Mouse (Mus musculus): ENCODE data around the gene Camkv. TPM values are rescaled to one million over a fixed set of nuclear protein-coding genes. Genes with fewer than 3 reads are reported as not detected.

The Camkv gene
- total RNA-seq, 2 experiments from 2014 or later, result not detected

DNA sequence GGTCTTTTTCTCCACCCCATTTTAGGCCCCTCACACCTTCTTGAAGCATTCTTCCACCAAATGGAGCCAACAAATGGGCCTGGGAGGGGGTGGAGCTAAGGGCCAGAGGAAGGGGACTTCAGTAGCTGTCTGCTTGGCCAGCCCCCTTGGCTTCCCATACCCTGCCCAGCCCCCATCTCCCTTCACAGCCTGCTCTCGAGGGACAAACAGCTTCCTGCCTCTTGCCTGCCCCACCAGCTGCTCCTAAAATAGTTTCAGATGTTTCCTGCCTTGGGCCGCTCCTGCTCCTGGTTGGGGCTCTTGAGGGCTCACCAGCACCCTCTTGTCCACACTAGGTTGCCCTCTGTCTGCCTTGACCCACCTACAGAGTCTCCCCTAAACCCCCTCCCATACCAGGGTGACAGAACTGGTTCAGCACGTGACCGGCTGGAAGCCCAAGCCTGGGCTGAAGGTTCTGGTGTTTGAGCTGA lies 48.0 kb downstream of the Camkv start:
- peak; percentile 90 for DNase-seq (ENCODE audit: low spot score)
- intact Hi-C loops (cut with DNase I), result no loop called here

GRCm38 (mm10) chr9:107984052-107984753 lies 48.7 kb downstream of the Camkv start:
- DNase-seq (ENCODE audit: low spot score), result no peak
- intact Hi-C loops (cut with DNase I), result no loop called here

- DNase-seq (ENCODE audit: low spot score), result no peak
- intact Hi-C loops (cut with DNase I), result no loop called here
Measured at GRCm38 (mm10) chr9:107984754-107985055, 49.2 kb downstream of the Camkv start.

- DNase-seq (ENCODE audit: low spot score), result peak; percentile 87
- intact Hi-C loops (cut with DNase I), result loop anchor here (1.0 kb wide), 1 partner anchor 22 kb away; no protein-coding TSS in a partner anchor
Measured at GRCm38 (mm10) chr9:107985131-107986119, 50.0 kb downstream of the Camkv start, which contains the start of gene Inka1. TSS of gene Inka1 (minus strand) at chr9:107985879.

DNA sequence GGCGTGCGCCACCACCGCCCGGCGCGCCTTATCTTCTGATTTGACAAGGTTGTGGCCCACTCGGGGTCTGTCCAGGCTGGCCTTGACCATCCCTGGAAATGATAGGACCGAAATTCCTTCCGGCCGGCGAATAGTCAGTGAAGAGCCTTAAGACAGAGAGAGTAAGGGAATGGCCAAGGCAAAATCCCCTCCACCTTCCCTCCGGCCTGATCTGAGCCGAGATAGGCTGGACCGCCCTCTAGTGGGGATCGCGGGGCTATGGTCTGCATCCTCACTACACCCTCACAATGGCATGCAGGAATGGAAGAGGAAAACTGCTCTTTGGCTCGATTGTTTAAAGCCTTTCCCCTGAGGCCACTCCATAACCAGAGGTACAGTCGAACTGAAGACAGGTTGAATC lies 50.9 kb downstream of the Camkv start:
- peak; percentile 67 for DNase-seq (ENCODE audit: low spot score)
- intact Hi-C loops (cut with DNase I), result loop anchor here (1.0 kb wide), 1 partner anchor 23 kb away; no protein-coding TSS in a partner anchor

DNA sequence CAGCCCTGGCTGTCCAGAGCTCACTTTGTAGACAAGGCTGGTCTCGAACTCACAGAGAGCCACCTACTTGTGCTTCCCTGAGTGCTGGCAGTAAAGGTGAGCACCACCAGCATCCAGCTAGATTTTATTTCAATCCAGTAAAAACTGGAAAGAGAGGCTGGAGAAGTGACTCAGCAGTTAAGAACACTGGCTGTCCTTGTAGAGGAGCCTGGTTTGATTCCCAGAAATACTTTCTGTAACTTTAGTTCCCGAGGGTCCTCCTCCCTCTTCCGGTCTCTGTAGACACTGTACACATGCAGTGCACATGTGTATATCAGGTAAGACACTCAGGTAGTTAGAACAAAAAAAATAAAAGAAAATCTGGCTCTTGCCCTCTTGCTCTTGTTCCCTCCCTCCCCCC lies 52.5 kb downstream of the Camkv start:
- intact Hi-C loops (cut with DNase I), result no loop called here
- DNase-seq (ENCODE audit: low spot score), result no peak

DNA sequence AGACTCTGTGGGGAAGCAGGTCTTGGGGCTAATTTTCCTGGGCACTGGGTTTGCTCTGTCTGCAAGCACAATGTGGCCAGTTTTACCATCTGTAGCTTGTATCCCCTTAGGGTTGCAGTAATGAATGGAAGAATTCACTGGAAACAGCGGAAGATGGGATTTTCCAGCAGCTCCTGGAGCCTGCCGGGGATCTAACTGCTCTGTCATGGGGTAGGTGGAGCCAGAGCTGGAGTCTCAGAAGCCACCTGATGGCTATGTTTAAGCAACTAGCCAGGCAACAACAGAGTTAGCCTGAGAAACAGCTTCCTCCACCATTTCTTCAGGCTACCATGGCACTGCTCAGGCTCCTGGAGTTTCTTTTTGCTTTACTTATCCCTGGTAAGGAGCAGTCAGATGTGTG lies 56.7 kb downstream of the Camkv start, which contains the start of gene Cdhr4:
Gene Cdhr4, plus strand, starts transcription at position 301 of the 400 bp plus-strand sequence.
- DNase-seq (ENCODE audit: low spot score), result no peak
- intact Hi-C loops (cut with DNase I), result no loop called here

- DNase-seq (ENCODE audit: low spot score), result no peak
- intact Hi-C loops (cut with DNase I), result no loop called here
Measured at GRCm38 (mm10) chr9:107993013-107993412, 57.5 kb downstream of the Camkv start.

DNA sequence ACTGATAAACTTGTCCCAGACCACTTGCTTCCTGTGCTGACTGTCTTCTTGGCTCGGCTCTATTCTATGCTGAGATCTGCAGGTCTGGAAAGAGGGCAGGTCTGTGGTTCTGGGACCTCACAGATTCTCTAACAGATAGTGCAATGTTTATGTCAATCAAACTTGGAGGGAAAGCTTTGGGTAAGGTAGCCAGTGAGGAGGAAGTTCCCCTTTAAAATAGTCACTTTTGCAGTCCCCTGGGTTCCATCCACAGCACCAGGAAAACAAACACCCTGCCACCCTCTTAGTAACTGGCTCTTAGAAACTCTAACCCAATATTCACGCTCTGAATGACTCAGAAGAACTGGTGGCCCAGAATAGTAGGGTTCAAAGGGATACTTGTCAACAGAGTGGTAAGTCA lies 59.0 kb downstream of the Camkv start:
- intact Hi-C loops (cut with DNase I), result no loop called here
- no peak for DNase-seq (ENCODE audit: low spot score)

GRCm38 (mm10) chr9:107995513-107995912 lies 60.0 kb downstream of the Camkv start:
- intact Hi-C loops (cut with DNase I), result no loop called here
- no peak for DNase-seq (ENCODE audit: low spot score)

GRCm38 (mm10) chr9:107996049-107996448 lies 60.6 kb downstream of the Camkv start, which contains the start of gene Gm20662:
TSS of gene Gm20662 (plus strand) at chr9:107996349.
- intact Hi-C loops (cut with DNase I), result no loop called here
- DNase-seq (ENCODE audit: low spot score), result no peak

Other genes with a start within 250 kb of the Camkv start
- 10 to 100 TPM; 15.1 to 15.8 TPM for gene Sema3f, start 225.2 kb upstream of the Camkv start, total RNA-seq (2021)
- 10 to 100 TPM; 48.0 to 62.7 TPM for gene Rbm5, start 164.7 kb upstream of the Camkv start, total RNA-seq (2021)
- gene Rbm6, start 62.4 kb upstream of the Camkv start, total RNA-seq (2021), result 10 to 100 TPM; 29.9 to 30.3 TPM
- 10 to 100 TPM; 10.8 to 11.2 TPM for gene Mon1a, start 47.5 kb upstream of the Camkv start, total RNA-seq (2021)
- gene Mst1r, start 28.8 kb upstream of the Camkv start, total RNA-seq (2021), result 1 to 10 TPM; 2.4 to 3.4 TPM
- not detected for gene Actl11, start 7.2 kb upstream of the Camkv start, total RNA-seq (2021)
- under 1 TPM; 0.59 to 0.73 TPM for gene Traip, start 14.5 kb downstream of the Camkv start, total RNA-seq (2021)
- gene Uba7, start 39.8 kb downstream of the Camkv start, total RNA-seq (2021), result 10 to 100 TPM; 12.0 to 14.9 TPM
- under 1 TPM in 1 of 2 experiments, not detected in 1; 0.60 TPM for gene Gm20661, start 47.4 kb downstream of the Camkv start, total RNA-seq (2021)
- gene Inka1, start 50.2 kb downstream of the Camkv start, total RNA-seq (2021), result 10 to 100 TPM in 1 of 2 experiments, 1 to 10 TPM in 1; 9.9 to 11.1 TPM
- 1 to 10 TPM in 1 of 2 experiments, under 1 TPM in 1; 0.87 to 1.0 TPM for gene Cdhr4, start 56.8 kb downstream of the Camkv start, total RNA-seq (2021)
- gene Gm20662, start 60.7 kb downstream of the Camkv start, total RNA-seq (2021), result 1 to 10 TPM; 1.1 to 1.4 TPM
- 10 to 100 TPM; 44.8 TPM for gene Ip6k1, start 66.8 kb downstream of the Camkv start, total RNA-seq (2021)
- gene Gmppb, start 113.6 kb downstream of the Camkv start, total RNA-seq (2021), result 10 to 100 TPM in 1 of 2 experiments, 1 to 10 TPM in 1; 9.4 to 10.7 TPM
- 1 to 10 TPM; 1.8 TPM for gene Amigo3, start 117.5 kb downstream of the Camkv start, total RNA-seq (2021)
- gene Mst1, start 144.8 kb downstream of the Camkv start, total RNA-seq (2021), result not detected
- gene Rnf123, start 147.7 kb downstream of the Camkv start, total RNA-seq (2021), result 100 to 1,000 TPM in 1 of 2 experiments, 10 to 100 TPM in 1; 90.1 to 112 TPM
- gene Apeh, start 158.9 kb downstream of the Camkv start, total RNA-seq (2021), result 10 to 100 TPM; 43.1 to 45.4 TPM

All from heart, postnatal 25 days (tissue).